ENCODE assay signal across 9 mouse cellular contexts in the genomic region with DNA sequence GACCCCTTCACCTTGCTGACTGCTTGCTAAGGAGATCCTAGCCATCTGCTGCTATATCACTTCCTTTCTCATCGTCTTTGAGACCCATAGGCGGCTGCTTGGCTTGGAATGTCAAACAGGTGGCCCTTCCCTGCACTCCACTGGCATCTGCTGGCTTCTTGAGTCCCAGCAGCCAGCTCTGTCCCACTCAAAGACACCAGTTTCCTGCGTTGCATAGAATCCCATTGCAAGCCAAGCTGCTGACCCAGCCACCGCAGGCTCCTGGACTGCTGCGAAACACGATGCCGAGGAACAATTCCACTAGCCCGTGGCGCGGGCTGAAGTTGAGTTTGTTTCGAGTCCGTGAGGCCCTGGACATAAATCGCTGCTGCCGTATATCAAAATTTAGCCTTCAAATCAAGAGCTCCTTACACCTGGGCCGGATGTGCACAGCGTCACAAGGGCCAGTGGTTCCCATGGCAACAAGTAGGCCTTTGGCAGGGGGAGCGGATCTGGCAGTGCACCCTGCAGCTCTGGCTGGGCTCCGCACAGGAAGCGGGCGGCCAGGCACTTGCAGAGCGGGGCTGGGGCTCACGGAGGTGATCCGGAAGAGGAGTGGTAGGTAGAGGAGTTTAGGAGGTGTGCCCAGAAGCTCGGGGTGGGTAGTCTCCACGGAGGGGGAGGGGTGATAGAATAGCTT. TPM values are rescaled to one million over a fixed set of nuclear protein-coding genes. Genes with fewer than 3 reads are reported as not detected.
DNase-seq lines count a peak whose midpoint lies in the region; ATAC-seq and TF ChIP-seq lines count a peak whose summit lies in the region.
"Had no signal": no experiment of that assay in that cellular context is flagged by ENCODE, and none has a peak within 500 bp of the region (broad histone marks: within the 10 kb centered on the region; RNA-seq: fewer than 3 reads in every experiment).

A gene (plus strand): TSS at position 476 of the 679 bp plus-strand sequence.

- peak; percentile 83 for ATAC-seq in forebrain, embryonic 12.5 days (ENCODE audit: low FRiP score)
- ATAC-seq in heart, postnatal 0 days (ENCODE audit: insufficient read depth, low read depth): peak; percentile 82
- ATAC-seq in liver, embryonic 11.5 days (replicated peaks; ENCODE audit: low FRiP score): peak; percentile 81

- peak; percentile 61 for DNase-seq in 416B (ENCODE audit: low read depth)
- peak; percentile 82 for DNase-seq in brain, adult 2 months (ENCODE audit: low read depth, low spot score)
- DNase-seq in heart, postnatal 0 days (ENCODE audit: low spot score): peak; percentile 57
- DNase-seq in kidney, postnatal 14 days: peak; percentile 89
- peak; percentile 75 for DNase-seq in liver, embryonic 11.5 days (ENCODE audit: low spot score)
- DNase-seq in naive thymus-derived CD4-positive, alpha-beta T cell, adult 2 months (ENCODE audit: low read depth): peak; percentile 95
- peak; percentile 96 for DNase-seq in splenic B cell, adult 2 months (ENCODE audit: low read depth, low spot score)

- H3K9me3 ChIP-seq in forebrain, embryonic 12.5 days: no peaks in the 10 kb centered on the region
- H3K9me3 ChIP-seq in heart, postnatal 0 days (replicated peaks; ENCODE audit: control insufficient read depth, low read length): no peaks in the 10 kb centered on the region
- no peaks in the 10 kb centered on the region for H3K9me3 ChIP-seq in liver, embryonic 11.5 days (ENCODE audit: control insufficient read depth, low read length)

- peaks cover 12% of the 10 kb centered on the region for H3K4me1 ChIP-seq in forebrain, embryonic 12.5 days
- H3K4me1 ChIP-seq in heart, postnatal 0 days (ENCODE audit: control insufficient read depth, insufficient read depth): 0 out of 2 replicates have a peak, but pooled peaks cover 4% of the 10 kb centered on the region
- peaks cover 10% of the 10 kb centered on the region for H3K4me1 ChIP-seq in liver, embryonic 11.5 days (replicated peaks; ENCODE audit: control insufficient read depth, insufficient read depth, low read length)

- H3K9ac ChIP-seq in forebrain, embryonic 12.5 days: peak within 1 kb of the TSS; percentile 46; the same call in 1 of the 2 replicates
- H3K9ac ChIP-seq in heart, postnatal 0 days (replicated peaks; ENCODE audit: low read depth, low read length): no peak within 1 kb of the TSS
- H3K9ac ChIP-seq in liver, embryonic 11.5 days (ENCODE audit: low read depth, low read length): peak within 1 kb of the TSS; percentile 7; the same call in 1 of the 2 replicates

- TF ChIP-seq EP300 in heart, postnatal 0 days (IDR thresholded peaks at IDR 0.05; ENCODE audit: low read depth): no peak

- H3K27ac ChIP-seq in forebrain, embryonic 12.5 days: no peak within 1 kb of the TSS
- H3K27ac ChIP-seq in heart, postnatal 0 days (ENCODE audit: low read depth): 0 out of 2 replicates have a peak within 1 kb of the TSS, but pooled peaks have one; percentile 5
- no peak within 1 kb of the TSS for H3K27ac ChIP-seq in liver, embryonic 11.5 days (ENCODE audit: low read depth, low read length)

- no peaks in the 10 kb centered on the region for H3K36me3 ChIP-seq in forebrain, embryonic 12.5 days (replicated peaks)
- no peaks in the 10 kb centered on the region for H3K36me3 ChIP-seq in heart, postnatal 0 days (replicated peaks; ENCODE audit: control insufficient read depth, insufficient read depth, low read length)
- H3K36me3 ChIP-seq in liver, embryonic 11.5 days (ENCODE audit: control insufficient read depth, insufficient read depth, low read length): no peaks in the 10 kb centered on the region
- no peaks in the 10 kb centered on the region for H3K36me3 ChIP-seq in splenic B cell, adult 2 months (ENCODE audit: control insufficient read depth, insufficient read depth, low read length, poor library complexity, severe bottlenecking)

- H3K27me3 ChIP-seq in forebrain, embryonic 12.5 days: peaks cover 13% of the 10 kb centered on the region; the same call in 1 of the 2 replicates
- H3K27me3 ChIP-seq in heart, postnatal 0 days (ENCODE audit: control insufficient read depth, insufficient read depth, low read length): 0 out of 2 replicates have a peak, but pooled peaks cover 4% of the 10 kb centered on the region
- H3K27me3 ChIP-seq in liver, embryonic 11.5 days (replicated peaks; ENCODE audit: control insufficient read depth, insufficient read depth, low read length): peaks cover 3% of the 10 kb centered on the region; the same call in 1 of the 2 replicates
- H3K27me3 ChIP-seq in splenic B cell, adult 2 months (ENCODE audit: control insufficient read depth, insufficient read depth, low read length, poor library complexity, severe bottlenecking): no peaks in the 10 kb centered on the region

- H3K4me3 ChIP-seq in forebrain, embryonic 12.5 days (replicated peaks): peak within 1 kb of the TSS; percentile 28
- peak within 1 kb of the TSS; percentile 16 for H3K4me3 ChIP-seq in heart, postnatal 0 days (ENCODE audit: low read depth, low read length)
- peak within 1 kb of the TSS; percentile 25 for H3K4me3 ChIP-seq in liver, embryonic 11.5 days (ENCODE audit: low read depth, low read length)

- 5% methylated on average over 25 of the region's 25 CpGs for WGBS in forebrain, embryonic 12.5 days
- WGBS in heart, postnatal 0 days: 3% methylated on average over 25 of the region's 25 CpGs
- WGBS in liver, embryonic 11.5 days: 6% methylated on average over 25 of the region's 25 CpGs

- peak; percentile 16; the same call in 1 of the 2 replicates for TF ChIP-seq CTCF in heart, postnatal 0 days (IDR thresholded peaks at IDR 0.05; ENCODE audit: low read depth)

- peak within 1 kb of the TSS; percentile 63 for H3K4me2 ChIP-seq in forebrain, embryonic 12.5 days
- H3K4me2 ChIP-seq in heart, postnatal 0 days (ENCODE audit: low read depth, low read length): peak within 1 kb of the TSS; percentile 54
- peak within 1 kb of the TSS; percentile 67 for H3K4me2 ChIP-seq in liver, embryonic 11.5 days

RNA-seq across cellular contexts. Expression of the gene that starts here (rescaled TPM):
- polyA plus RNA-seq in forebrain, embryonic 12.5 days (2016; fragmentation: Nextera tagmentation; extraction: Ambion mirVana): 0.17 TPM in 1 of 2 replicates, not detected in the other
- total RNA-seq in heart, postnatal 0 days (2014; rRNA removed; ENCODE audit: low replicate concordance): not detected in 2 replicates
- polyA plus RNA-seq in heart, postnatal 0 days (2015; fragmentation: Nextera tagmentation; extraction: Ambion mirVana): not detected in 2 replicates
- 0.34 TPM in 1 of 2 replicates, not detected in the other for polyA plus RNA-seq in liver, embryonic 11.5 days (2014; fragmentation: Nextera tagmentation; extraction: Ambion mirVana)
- polyA plus RNA-seq: C2C12 had no signal

Comparison
In these comparisons a context has a peak if more than half of its experiments do, and no peak if none do; other contexts are left out.
1. Peak in ATAC-seq, H3K4me3 ChIP-seq, H3K9ac ChIP-seq and H3K4me2 ChIP-seq in forebrain, embryonic 12.5 days; RNA of the gene not detected or under 1 TPM.
2. Peak in DNase-seq, ATAC-seq, H3K4me3 ChIP-seq, H3K27ac ChIP-seq and H3K4me2 ChIP-seq in heart, postnatal 0 days; RNA of the gene not detected or under 1 TPM.
3. Peak in DNase-seq, ATAC-seq, H3K4me3 ChIP-seq, H3K9ac ChIP-seq and H3K4me2 ChIP-seq in liver, embryonic 11.5 days; RNA of the gene not detected or under 1 TPM.